Mouse (Mus musculus): Measurements from ENCODE around the gene Dnmbp.

GRCm38 (mm10) chr19:43809331-43809730, 130.7 kb downstream of the Dnmbp start:
- TF ChIP-seq CTCF (conservative IDR thresholded peaks at IDR 0.05; ENCODE audit: insufficient read depth, insufficient read length, low read depth, low read length) (no peak), POLR2A (IDR thresholded peaks at IDR 0.05; ENCODE audit: low read depth, low read length) (no peak)
